Mouse (Mus musculus) hindbrain, embryonic 16.5 days (tissue): ENCODE data around the gene Pias4. TPM values are rescaled to one million over a fixed set of nuclear protein-coding genes. Genes with fewer than 3 reads are reported as not detected.
A peak's percentile ranks its signal among the peaks of the same experiment; 100 is the strongest.

Experiments used
- ATAC-seq: fragments of 200-750 bp; cut with Nextera tagmentation; 2 replicates; pipeline ENCODE4 v1.8.0; 2017; ENCODE audit warnings: moderate TSS enrichment, moderate library complexity
- H3K27ac ChIP-seq: fragments of 300-500 bp; sonication (generic); 2 replicates; pipeline ENCODE4 v1.5.1; 2014; ENCODE audit warnings: low read depth, mild to moderate bottlenecking, control low read depth, low read length, moderate library complexity
- H3K27me3 ChIP-seq: fragments of 300-500 bp; sonication (generic); replicated peaks from 2 replicates; pipeline ENCODE4 v1.6.1; 2014; ENCODE audit warnings: low read length; ENCODE audit not compliant: control insufficient read depth, insufficient read depth
- H3K36me3 ChIP-seq: fragments of 300-500 bp; sonication (generic); 2 replicates; pipeline ENCODE4 v1.6.1; 2014; ENCODE audit warnings: mild to moderate bottlenecking, low read length, moderate library complexity, mixed read lengths; ENCODE audit not compliant: control insufficient read depth, insufficient read depth
- H3K4me1 ChIP-seq: fragments of 300-500 bp; sonication (generic); 2 replicates; pipeline ENCODE4 v1.6.1; 2014; ENCODE audit warnings: low read depth, low read length; ENCODE audit not compliant: control insufficient read depth, insufficient read depth
- H3K4me2 ChIP-seq: fragments of 300-500 bp; sonication (generic); 2 replicates; pipeline ENCODE4 v1.6.1; 2014; ENCODE audit warnings: mild to moderate bottlenecking, low read length, control low read depth, moderate library complexity
- H3K4me3 ChIP-seq: fragments of 300-500 bp; sonication (generic); 2 replicates; pipeline ENCODE4 v1.5.1; 2014; ENCODE audit warnings: mild to moderate bottlenecking, low read length, control low read depth, moderate library complexity
- H3K9ac ChIP-seq: fragments of 300-500 bp; sonication (generic); 2 replicates; pipeline ENCODE4 v1.6.1; 2014; ENCODE audit warnings: low read depth, mild to moderate bottlenecking, control low read depth, low read length, moderate library complexity
- H3K9me3 ChIP-seq: fragments of 300-500 bp; sonication (generic); 2 replicates; pipeline ENCODE4 v1.6.1; 2014; ENCODE audit warnings: mild to moderate bottlenecking, low read length, moderate library complexity; ENCODE audit not compliant: control insufficient read depth
- WGBS: fragments of 180-500 bp; shearing (Covaris S2); extraction: QIAGEN DNeasy Blood & Tissue Kit; methylation state at CpG from one replicate; pipeline ENCODE4 v1.1.7; 2014; 5-methylcytosine and 5-hydroxymethylcytosine counted together
- polyA plus RNA-seq: library from polyadenylated mRNA; unstranded; fragments of >200 nt; fragmentation: Nextera tagmentation; extraction: Ambion mirVana; gene quantifications from 2 replicates; pipeline ENCODE4 v1.2.1, GENCODE M21; 2015

Pias4 gene
- polyA plus RNA-seq, 1 experiment from 2014 or later, result 47.1 TPM

DNA sequence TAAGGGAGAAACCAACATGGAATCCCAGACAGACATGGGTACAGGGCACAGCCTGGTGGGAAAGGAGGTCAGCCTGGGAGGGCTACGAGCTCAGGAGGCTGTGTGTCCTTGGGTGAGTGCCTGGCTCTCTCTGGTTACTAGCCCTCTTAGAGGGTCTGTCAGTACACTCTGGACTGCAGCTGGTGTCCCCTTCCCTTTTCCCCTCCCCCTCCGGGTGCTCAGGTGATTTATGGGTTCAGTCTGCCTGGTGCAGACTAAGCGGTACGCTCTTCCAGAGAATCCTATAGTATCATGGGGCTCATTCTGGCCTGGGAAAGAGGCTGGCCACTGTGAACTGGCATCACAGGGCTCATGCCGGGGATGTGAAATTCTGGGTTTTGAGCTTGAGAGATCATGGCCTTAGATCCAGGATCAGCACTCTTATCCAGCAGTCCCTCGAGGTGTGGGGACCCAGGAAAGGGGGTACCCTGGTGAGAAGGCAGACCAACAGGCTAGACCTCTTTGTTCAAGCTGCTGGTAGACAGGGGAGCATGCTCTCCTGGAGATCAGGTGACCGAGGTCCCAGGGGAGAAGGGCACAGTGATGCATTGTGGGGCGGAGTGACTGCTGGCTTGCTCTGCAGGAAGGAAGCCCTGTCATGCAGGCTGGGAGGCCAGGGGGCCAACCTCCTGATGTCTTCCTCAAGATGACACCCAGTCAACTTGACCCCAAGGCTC, 6.0 kb downstream of the Pias4 start:
- Histone ChIP-seq H3K27me3 (no peaks in the 10 kb centered on the region), H3K4me2 (no peak overlapping the region), H3K4me1 (peaks cover 10% of the 10 kb centered on the region), H3K4me3 (no peak overlapping the region), H3K27ac (no peak overlapping the region), H3K9ac (no peak overlapping the region; the same call in 1 of the 2 replicates), H3K36me3 (peaks cover 24% of the 10 kb centered on the region), H3K9me3 (no peaks in the 10 kb centered on the region)
- 74% methylated on average over 8 of the region's 8 CpGs for WGBS
- no peak for ATAC-seq

DNA sequence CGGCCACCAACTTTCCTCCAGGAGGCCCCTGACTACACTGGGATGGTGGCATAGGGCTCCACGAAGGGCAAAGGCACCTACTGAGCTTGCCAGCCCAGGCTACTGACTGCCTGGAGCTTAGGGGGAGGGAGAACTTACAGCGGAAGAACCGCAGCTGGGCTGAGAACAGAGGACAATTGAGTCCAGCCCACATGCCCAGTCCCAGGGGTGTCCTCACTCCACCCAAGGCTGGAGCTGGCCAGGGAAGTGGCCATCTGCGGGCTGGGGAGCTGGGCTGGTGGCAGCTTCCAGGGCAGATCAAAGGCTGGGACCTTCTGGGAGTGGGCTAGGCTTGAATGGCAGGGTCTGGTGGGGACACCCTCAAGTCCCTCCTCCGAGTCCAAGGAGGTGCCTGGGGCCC, 13.0 kb downstream of the Pias4 start:
- 85% methylated on average over 6 of the region's 6 CpGs for WGBS
- no peak overlapping the region for H3K9ac ChIP-seq

DNA sequence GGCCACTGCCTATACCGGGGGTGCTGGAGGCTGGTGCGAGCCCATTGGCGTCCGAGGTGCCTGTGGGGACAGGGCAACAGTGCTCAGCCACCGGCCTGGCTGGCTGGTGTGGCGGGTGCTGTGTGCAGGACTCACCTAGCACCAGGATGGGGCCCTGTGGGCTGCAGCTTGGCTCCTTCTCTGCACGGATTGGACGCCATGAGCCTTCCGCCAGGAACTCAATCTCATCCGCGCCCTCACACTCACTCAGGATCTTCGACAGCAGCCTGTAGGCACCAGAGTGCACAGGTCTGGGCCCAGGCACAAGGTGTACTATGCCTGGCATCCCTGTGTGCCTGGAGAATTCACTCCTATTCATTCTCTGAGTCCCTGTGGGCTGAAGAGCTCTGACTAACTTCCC, 13.4 kb downstream of the Pias4 start:
- Histone ChIP-seq H3K27me3 (no peaks in the 10 kb centered on the region), H3K4me3 (no peak overlapping the region), H3K9me3 (no peaks in the 10 kb centered on the region), H3K36me3 (peaks cover 51% of the 10 kb centered on the region), H3K4me2 (no peak overlapping the region), H3K27ac (no peak overlapping the region), H3K9ac (no peak overlapping the region), H3K4me1 (no peaks in the 10 kb centered on the region)
- no peak for ATAC-seq
- WGBS, result 93% methylated on average over 12 of the region's 12 CpGs

More for the DNA sequence above, 13.0 kb downstream of the Pias4 start:
- Histone ChIP-seq H3K36me3 (peaks cover 47% of the 10 kb centered on the region), H3K4me1 (no peaks in the 10 kb centered on the region), H3K4me3 (no peak overlapping the region), H3K4me2 (no peak overlapping the region), H3K9me3 (no peaks in the 10 kb centered on the region), H3K27ac (no peak overlapping the region), H3K27me3 (no peaks in the 10 kb centered on the region)
- no peak for ATAC-seq

DNA sequence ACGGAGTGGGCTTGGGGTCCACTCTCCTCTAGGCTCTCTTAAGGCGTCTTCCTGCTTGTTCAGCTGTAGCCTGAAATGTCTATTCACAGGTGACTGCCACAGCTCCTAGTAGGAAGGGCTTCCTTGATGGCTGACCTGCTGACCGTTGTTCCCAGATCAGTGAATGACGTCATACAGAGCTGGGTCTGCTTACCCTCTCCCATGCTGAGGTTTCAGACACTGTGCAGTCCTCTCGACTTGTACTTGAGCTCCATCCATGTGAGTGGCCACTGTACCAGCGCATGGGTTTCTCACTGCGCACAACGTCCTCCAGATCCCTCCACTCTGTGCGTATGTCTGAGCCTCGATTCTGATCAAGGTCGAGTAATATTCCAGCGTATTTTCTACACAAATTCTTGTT, 15.1 kb downstream of the Pias4 start:
- Histone ChIP-seq H3K27me3 (no peaks in the 10 kb centered on the region), H3K9me3 (no peaks in the 10 kb centered on the region), H3K9ac (no peak overlapping the region), H3K27ac (0 out of 2 replicates have a peak overlapping the region, but pooled peaks have one; percentile 0), H3K4me1 (no peaks in the 10 kb centered on the region), H3K36me3 (peaks cover 62% of the 10 kb centered on the region), H3K4me3 (no peak overlapping the region), H3K4me2 (no peak overlapping the region)
- 76% methylated on average over 12 of the region's 12 CpGs for WGBS
- no peak for ATAC-seq

DNA sequence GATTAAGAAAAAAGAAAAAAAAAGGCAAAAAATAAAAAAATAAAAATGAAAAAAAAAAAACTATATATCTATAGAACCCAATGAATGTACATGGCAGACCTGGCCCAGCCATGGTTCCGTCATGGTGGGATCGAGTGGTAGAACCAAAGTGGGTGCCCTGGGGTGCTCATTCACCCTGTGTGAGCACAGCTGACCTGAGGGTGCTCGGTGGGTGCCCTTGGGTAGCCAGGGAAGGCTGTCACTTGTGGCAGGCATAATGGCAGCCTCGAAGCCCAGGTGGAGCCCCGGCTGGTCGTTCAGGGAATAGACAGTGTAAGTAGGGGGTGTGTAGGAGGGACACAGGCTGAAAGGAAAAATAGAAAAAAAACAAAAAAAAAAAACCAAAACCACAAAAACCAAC, 16.5 kb downstream of the Pias4 start:
- no peaks in the 10 kb centered on the region for H3K4me1 ChIP-seq
- H3K9me3 ChIP-seq, result no peaks in the 10 kb centered on the region
- no peak overlapping the region for H3K9ac ChIP-seq
- H3K27me3 ChIP-seq, result no peaks in the 10 kb centered on the region
- H3K27ac ChIP-seq, result no peak overlapping the region
- WGBS, result 70% methylated on average over 6 of the region's 6 CpGs
- peaks cover 57% of the 10 kb centered on the region for H3K36me3 ChIP-seq
- no peak overlapping the region for H3K4me2 ChIP-seq
- no peak overlapping the region for H3K4me3 ChIP-seq
- ATAC-seq, result no peak

DNA sequence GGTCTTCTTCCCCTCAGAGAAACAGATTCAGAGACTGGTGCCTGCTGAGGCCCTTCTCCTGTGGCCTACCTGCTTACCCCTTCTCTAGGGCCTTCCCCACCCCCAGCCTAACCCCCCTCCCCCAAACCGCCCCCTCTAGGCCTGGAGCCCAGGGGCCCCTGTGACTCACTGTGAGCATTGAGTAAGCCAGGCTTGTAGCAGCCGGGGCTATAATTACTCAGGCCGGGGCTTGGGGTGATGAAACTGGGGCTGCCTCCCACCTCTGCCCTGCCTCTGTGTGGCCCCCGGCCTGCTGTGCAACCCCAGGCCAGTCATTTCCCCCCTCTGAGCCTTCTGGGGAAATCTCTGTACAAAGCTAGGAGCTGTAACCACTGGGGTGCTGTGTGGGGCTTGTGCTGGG, 21.4 kb downstream of the Pias4 start:
- H3K36me3 ChIP-seq, result peaks cover 56% of the 10 kb centered on the region
- WGBS, result 89% methylated on average over 4 of the region's 4 CpGs
- peaks cover 9% of the 10 kb centered on the region for H3K4me1 ChIP-seq
- no peak overlapping the region for H3K4me2 ChIP-seq
- H3K27me3 ChIP-seq, result no peaks in the 10 kb centered on the region
- H3K4me3 ChIP-seq, result no peak overlapping the region
- H3K27ac ChIP-seq, result no peak overlapping the region
- no peak for ATAC-seq
- no peak overlapping the region for H3K9ac ChIP-seq
- no peaks in the 10 kb centered on the region for H3K9me3 ChIP-seq

DNA sequence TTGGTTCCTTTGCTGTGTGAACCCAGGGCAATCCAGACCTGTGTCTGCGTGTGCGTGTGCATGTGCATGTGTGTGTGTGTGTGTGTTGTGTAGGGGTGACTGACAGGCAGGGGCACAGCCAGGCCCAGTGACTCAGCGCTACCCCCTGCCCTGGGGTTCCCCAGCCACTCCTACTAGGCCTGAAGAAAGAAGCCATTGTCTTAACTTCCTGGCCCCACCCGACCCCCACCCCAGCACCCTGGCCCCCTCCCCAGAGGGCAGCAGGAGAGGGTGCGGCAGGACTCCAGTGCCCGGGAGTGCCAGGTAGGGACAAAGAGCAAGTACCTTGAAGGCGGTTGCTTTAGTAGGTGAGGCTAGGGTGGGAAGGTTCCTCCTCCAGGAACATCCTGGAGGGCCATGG, 21.9 kb downstream of the Pias4 start:
- no peak for ATAC-seq
- H3K36me3 ChIP-seq, result peaks cover 56% of the 10 kb centered on the region
- WGBS, result 86% methylated on average over 7 of the region's 7 CpGs
- no peaks in the 10 kb centered on the region for H3K27me3 ChIP-seq
- no peak overlapping the region for H3K4me2 ChIP-seq
- peaks cover 10% of the 10 kb centered on the region for H3K4me1 ChIP-seq
- no peak overlapping the region for H3K9ac ChIP-seq
- H3K9me3 ChIP-seq, result no peaks in the 10 kb centered on the region
- no peak overlapping the region for H3K4me3 ChIP-seq
- no peak overlapping the region for H3K27ac ChIP-seq

DNA sequence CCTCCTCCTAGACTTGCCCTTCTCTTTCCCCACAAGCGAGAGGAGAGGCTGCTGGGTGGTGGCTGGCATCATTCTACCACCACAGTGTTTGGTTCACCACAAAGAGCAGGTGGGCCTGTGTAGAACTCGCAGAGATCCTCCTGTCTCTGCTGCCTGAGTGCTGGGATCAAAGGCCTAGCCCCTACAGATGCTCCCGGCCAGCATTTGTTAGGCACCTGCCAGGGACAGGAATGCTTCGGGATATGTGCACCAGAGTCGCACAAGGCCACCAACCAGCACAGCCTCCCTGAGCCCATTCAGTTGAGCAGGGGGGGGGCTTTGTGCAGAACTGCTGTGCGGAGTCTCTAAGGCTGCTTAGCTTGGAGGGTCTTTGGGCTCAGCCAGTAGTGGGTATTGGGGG, 22.4 kb downstream of the Pias4 start:
- no peak overlapping the region for H3K4me3 ChIP-seq
- H3K27me3 ChIP-seq, result no peaks in the 10 kb centered on the region
- H3K9ac ChIP-seq, result no peak overlapping the region
- no peak overlapping the region for H3K4me2 ChIP-seq
- ATAC-seq, result no peak
- no peaks in the 10 kb centered on the region for H3K9me3 ChIP-seq
- peaks cover 15% of the 10 kb centered on the region for H3K4me1 ChIP-seq
- H3K36me3 ChIP-seq, result peaks cover 53% of the 10 kb centered on the region
- WGBS, result 98% methylated on average over 6 of the region's 6 CpGs
- no peak overlapping the region for H3K27ac ChIP-seq

DNA sequence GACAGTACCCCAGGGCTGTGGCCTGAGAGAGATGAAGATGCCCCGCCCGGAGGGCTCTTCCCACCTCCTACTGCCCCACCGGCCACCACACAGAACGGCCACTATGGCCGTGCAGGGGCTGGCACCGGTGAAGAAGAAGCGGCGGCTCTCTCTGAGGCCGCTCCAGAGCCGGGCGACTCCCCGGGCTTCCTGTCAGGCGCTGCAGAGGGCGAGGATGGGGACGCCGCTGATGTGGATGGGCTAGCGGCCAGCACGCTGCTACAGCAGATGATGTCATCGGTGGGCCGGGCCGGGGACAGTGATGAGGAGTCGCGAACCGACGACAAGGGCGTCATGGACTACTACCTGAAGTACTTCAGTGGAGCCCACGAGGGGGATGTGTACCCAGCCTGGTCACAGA, 23.1 kb downstream of the Pias4 start:
- H3K36me3 ChIP-seq, result peaks cover 48% of the 10 kb centered on the region
- H3K4me2 ChIP-seq, result no peak overlapping the region
- no peak overlapping the region for H3K4me3 ChIP-seq
- H3K9ac ChIP-seq, result no peak overlapping the region
- H3K9me3 ChIP-seq, result no peaks in the 10 kb centered on the region
- 97% methylated on average over 27 of the region's 27 CpGs for WGBS
- H3K4me1 ChIP-seq, result peaks cover 21% of the 10 kb centered on the region
- ATAC-seq, result no peak
- H3K27ac ChIP-seq, result no peak overlapping the region
- no peaks in the 10 kb centered on the region for H3K27me3 ChIP-seq
